10 mouse cellular contexts compared by ENCODE assay signal in genomic region chr2:71245416-71245815, GRCm38 (mm10). TPM values are rescaled to one million over a fixed set of nuclear protein-coding genes. Genes with fewer than 3 reads are reported as not detected.
A peak's percentile ranks its signal among the peaks of the same experiment; 100 is the strongest.
DNase-seq lines count a peak whose midpoint lies in the region; ATAC-seq lines count a peak whose summit lies in the region.
"Had no signal": no experiment of that assay in that cellular context is flagged by ENCODE, and none has a peak within 500 bp of the region (broad histone marks: within the 10 kb centered on the region; RNA-seq: fewer than 3 reads in every experiment).

No protein-coding gene starts in this region.

- 34% methylated on average over 3 of the region's 3 CpGs for WGBS in hindbrain, embryonic 14.5 days
- WGBS in midbrain, embryonic 13.5 days, result 60% methylated on average over 3 of the region's 3 CpGs

- DNase-seq in MN1 (ENCODE audit: low spot score), result peak; percentile 74
- DNase-seq in cerebellum, adult 8-10 months, result peak; percentile 74
- peak; percentile 69 for DNase-seq in hindbrain, embryonic 14.5 days (ENCODE audit: low spot score)
- no peak for DNase-seq in lung, postnatal 10 days
- DNase-seq in thymus, adult 18-20 months, result no peak
- DNase-seq in gastrocnemius, postnatal 4 days (ENCODE audit: low spot score in 2 of 2), result no peak
- no peak for DNase-seq in kidney, postnatal 14 days
- DNase-seq: kidney, postnatal 10 days had no signal

- peak; percentile 90 for ATAC-seq in hindbrain, embryonic 14.5 days (ENCODE audit: low FRiP score)
- peak; percentile 87 for ATAC-seq in midbrain, embryonic 13.5 days

- no peak overlapping the region for H3K4me3 ChIP-seq in hindbrain, embryonic 14.5 days (replicated peaks; ENCODE audit: low read length)
- no peak overlapping the region for H3K4me3 ChIP-seq in midbrain, embryonic 13.5 days (replicated peaks)

- peaks cover 17% of the 10 kb centered on the region; the same call in 1 of the 2 replicates for H3K4me1 ChIP-seq in hindbrain, embryonic 14.5 days (replicated peaks; ENCODE audit: control insufficient read depth, insufficient read depth, low read length)
- peaks cover 23% of the 10 kb centered on the region for H3K4me1 ChIP-seq in midbrain, embryonic 13.5 days (replicated peaks)

- H3K9ac ChIP-seq in hindbrain, embryonic 14.5 days, result no peak overlapping the region
- H3K9ac ChIP-seq in midbrain, embryonic 13.5 days (replicated peaks), result no peak overlapping the region

- no peak overlapping the region for H3K4me2 ChIP-seq in hindbrain, embryonic 14.5 days (replicated peaks)
- no peak overlapping the region for H3K4me2 ChIP-seq in midbrain, embryonic 13.5 days (replicated peaks)

- H3K9me3 ChIP-seq in hindbrain, embryonic 14.5 days (ENCODE audit: control insufficient read depth, low read length), result no peaks in the 10 kb centered on the region
- H3K9me3 ChIP-seq in midbrain, embryonic 13.5 days, result no peaks in the 10 kb centered on the region
- H3K9me3 ChIP-seq: G1E had no signal

- H3K27ac ChIP-seq in hindbrain, embryonic 14.5 days, result peak overlapping the region; percentile 78
- peak overlapping the region; percentile 71 for H3K27ac ChIP-seq in midbrain, embryonic 13.5 days

- H3K36me3 ChIP-seq in hindbrain, embryonic 14.5 days (replicated peaks; ENCODE audit: control insufficient read depth, insufficient read depth), result peaks cover 62% of the 10 kb centered on the region
- peaks cover 31% of the 10 kb centered on the region for H3K36me3 ChIP-seq in midbrain, embryonic 13.5 days

- no peaks in the 10 kb centered on the region for H3K27me3 ChIP-seq in hindbrain, embryonic 14.5 days (ENCODE audit: control insufficient read depth, insufficient read depth, low read length)
- H3K27me3 ChIP-seq in midbrain, embryonic 13.5 days, result no peaks in the 10 kb centered on the region

RNA-seq across cellular contexts. Expression of gene Dync1i2, which starts 33.9 kb away (rescaled TPM):
- 224 and 227 TPM in 2 replicates for polyA plus RNA-seq in hindbrain, embryonic 14.5 days (2014; fragmentation: Nextera tagmentation; extraction: Ambion mirVana)
- 184 and 211 TPM in 2 replicates for polyA plus RNA-seq in midbrain, embryonic 13.5 days (2015; fragmentation: Nextera tagmentation; extraction: Ambion mirVana)
- total RNA-seq in gastrocnemius, postnatal 4 days (2021), result 10 to 100 TPM; 75.4 to 75.5 TPM

Comparison
In these comparisons a context has a peak if more than half of its experiments do, and no peak if none do; other contexts are left out.
1. DNase-seq: peak in MN1 (single experiment), cerebellum, adult 8-10 months (single experiment) and hindbrain, embryonic 14.5 days (single experiment); none in lung, postnatal 10 days (single experiment), thymus, adult 18-20 months (0 of 2), gastrocnemius, postnatal 4 days (0 of 2) and kidney, postnatal 14 days (single experiment).